Mouse (Mus musculus) R1 (cell line): Measurements from ENCODE around the gene Rpl13a.
A peak's percentile ranks its signal among the peaks of the same experiment; 100 is the strongest.
"Not testable (repeated sequence)": the region's sequence is repeated elsewhere in the genome, so short reads cannot be mapped to it uniquely, and the experiment has no call there.

Source experiments
- DNase-seq: peaks from one replicate; pipeline ENCODE4 v3.0.0-alpha.2; 2018; ENCODE audit warnings: low read depth, low spot score

Gene Rpl13a

DNA sequence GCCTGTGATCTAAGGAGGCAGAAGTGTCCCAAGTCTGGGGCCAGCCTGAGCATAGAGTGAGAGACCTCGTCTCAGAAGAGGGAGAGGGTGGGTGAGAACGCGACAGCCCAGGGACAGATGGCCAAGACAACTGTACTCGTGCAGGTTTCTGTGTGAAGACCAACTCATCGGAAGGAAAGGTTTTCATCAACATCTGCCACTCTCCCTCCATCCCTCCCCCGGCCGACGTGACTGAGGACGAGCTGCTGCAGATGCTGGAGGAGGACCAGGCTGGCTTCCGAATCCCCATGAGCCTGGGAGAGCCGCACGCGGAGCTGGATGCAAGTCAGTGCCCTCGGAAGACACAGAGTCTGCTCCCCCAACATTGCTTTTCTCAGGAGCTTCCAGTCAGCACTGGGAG, 28.9 kb upstream of the Rpl13a start:
- DNase-seq, result no peak

DNA sequence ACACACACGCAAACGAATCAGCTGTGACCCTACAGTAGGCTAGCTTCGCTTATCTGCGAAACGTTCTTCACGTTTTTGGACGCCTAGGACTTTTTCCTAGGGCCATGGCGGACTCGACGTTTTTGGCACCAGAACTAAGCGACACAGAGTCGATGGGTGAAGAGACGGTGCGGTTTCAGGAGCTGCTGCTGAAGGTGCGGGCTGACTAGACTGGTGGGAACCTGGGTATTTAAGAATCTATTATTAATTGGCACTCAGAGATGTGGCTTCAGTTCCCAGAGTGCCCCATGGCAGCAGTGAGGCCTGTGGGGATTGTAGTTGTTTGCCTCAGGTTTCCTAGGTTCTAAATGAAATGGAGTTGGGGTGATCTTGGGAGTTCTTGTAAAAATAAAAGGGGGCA, 27.6 kb upstream of the Rpl13a start:
- DNase-seq, result no peak

DNA sequence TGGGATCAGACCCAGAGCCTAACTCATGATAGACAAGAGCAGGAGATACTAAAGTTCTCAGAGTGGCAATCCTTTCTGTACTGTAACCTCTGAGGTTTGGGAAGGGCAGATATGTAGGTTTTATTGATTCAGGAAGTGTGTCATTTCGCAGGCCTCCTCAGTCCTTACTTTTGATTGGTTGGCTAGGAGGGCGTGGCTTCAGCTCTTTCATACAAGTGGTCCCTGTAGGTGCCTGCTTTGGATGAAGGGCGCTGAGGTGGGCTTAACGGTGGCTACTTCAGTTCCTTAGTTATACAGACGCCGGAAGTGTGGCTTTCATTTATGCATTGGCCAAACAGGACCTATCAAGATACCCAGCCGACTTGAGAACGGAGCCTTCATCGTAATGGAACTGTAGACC, 27.0 kb upstream of the Rpl13a start:
- peak; percentile 93 for DNase-seq

DNA sequence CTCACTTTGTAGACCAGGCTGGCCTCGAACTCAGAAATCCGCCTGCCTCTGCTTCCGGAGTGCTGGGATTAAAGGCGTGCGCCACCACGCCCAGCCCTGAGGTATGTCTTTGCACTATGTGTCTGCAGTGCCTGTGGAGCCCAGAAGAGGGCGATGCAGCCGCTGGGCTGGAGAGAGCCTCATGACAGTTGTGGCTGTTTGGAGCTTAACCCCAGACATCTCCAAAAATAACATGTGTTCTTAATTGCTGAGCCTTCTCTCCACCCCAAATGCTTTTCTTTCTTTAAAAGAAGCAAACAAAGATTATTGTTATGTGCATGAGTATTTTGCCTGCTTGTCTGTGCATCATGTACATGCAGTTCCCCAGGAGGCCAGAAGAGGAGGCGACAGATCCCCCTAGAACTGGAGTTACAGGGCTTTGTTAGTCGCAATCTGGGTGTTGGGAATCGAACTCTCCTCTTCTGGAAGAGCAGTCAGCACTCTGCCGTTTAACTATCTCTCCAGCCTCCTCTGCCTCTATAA, 26.5 kb upstream of the Rpl13a start:
- DNase-seq, result peak; percentile 91

DNA sequence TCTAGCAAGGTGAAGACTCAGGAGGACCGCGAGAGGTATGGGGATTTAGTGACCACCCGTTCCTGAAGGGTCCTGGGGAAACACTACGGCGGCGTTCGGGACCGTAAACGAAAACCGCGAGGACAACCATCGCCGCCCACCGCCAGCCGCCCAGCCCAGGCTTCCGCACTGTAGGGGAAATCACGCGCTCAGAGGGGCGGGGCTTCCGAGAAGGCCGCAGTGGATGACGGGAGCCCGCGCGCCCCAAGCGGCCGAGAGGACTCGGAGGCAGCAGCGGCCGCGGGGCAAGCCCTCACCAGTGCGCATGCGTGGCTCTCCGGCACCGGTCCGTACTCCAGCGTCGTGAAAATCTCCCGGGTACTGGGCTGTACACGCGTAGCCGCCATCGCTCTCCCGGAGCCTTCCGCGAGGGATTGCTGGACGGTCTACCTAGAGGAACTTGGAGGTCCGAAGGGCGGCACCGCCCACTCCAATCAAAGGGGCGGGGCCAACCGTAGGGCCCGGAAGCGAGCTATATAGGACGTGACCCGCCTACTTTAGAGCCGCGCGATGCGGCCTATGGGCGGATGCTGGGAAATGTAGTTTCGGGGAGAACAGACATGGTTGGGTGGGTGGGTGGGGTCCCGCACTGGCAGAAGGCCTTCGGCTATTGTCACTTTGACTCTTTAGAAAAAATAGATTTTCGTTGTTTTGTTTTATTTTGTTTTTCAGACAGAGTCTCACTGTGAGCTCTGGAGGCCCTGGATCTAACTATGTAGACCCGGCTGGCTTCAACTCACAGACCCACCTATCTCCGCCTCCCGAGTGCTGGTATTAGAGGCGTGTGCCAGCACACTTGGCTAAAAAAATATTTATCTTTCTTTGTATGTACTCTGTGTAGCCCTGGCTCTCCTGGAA, 25.8 kb upstream of the Rpl13a start, which contains the start of the genes Pih1d1 and Aldh16a1:
Gene Pih1d1, plus strand, starts transcription at position 208 of the 897 bp plus-strand sequence.
Gene Aldh16a1, minus strand, starts transcription at position 489 of the 897 bp plus-strand sequence.
- peak; percentile 96 for DNase-seq

DNA sequence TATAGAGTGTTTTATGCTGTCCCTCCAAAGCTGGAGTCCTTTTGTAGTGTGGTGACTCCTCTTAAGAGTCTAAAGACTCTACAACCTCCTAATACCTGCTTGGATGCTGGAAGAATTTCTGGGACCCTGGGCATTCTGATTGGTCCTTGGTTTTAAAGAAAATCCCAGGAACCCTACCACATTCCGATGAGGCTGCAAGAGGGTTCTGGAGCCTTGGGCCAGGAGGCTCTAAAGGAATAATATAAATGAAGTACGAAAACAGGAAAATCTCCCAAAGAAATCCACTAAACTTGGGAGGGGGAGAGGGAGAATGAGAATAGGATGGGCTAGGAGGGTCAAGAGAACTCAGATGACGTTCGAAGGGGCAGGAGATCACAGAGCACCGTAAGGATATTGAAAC, 25.0 kb upstream of the Rpl13a start:
- DNase-seq, result peak; percentile 70

DNA sequence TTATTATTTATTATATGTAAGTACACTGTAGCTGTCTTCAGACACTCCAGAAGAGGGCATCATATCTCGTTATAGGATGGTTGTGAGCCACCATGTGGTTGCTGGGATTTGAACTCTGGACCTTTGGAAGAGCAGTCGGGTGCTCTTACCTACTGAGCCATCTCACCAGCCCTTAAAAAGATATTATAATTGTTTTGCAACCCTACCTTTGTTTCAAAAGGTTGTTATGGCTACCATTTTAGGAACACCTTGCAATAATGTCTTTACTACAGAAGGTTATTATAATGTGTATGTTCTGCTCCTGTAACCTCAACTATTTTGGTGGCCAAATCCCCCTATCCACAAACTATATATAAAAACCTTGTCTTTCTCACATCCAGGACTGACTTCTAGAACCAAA, 24.5 kb upstream of the Rpl13a start:
- not testable (repeated sequence) for DNase-seq

- no peak for DNase-seq
Measured at GRCm38 (mm10) chr7:45151303-45151702, 22.7 kb upstream of the Rpl13a start.

- peak; percentile 61 for DNase-seq
Measured at GRCm38 (mm10) chr7:45150321-45150720, 21.8 kb upstream of the Rpl13a start.

DNA sequence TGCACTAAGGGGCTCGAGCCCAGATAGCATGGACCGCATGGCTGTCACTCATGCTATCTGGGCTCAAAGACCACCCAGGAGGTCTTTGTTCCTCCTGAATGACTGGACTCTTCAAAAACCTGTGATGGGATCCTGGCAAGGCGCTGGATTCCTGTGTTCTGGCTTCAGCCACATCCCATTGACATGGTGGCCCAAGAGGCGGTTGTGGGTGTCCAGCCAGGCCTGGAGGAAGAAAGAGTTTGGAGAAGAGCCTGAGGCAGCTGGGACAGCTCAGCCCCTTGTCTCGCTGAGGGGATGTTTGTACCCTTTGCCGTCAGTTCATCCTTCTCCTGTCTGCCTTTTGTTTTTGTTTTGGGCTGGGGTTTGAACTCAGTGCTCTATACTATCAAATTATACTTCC, 21.0 kb upstream of the Rpl13a start:
- DNase-seq, result no peak

DNA sequence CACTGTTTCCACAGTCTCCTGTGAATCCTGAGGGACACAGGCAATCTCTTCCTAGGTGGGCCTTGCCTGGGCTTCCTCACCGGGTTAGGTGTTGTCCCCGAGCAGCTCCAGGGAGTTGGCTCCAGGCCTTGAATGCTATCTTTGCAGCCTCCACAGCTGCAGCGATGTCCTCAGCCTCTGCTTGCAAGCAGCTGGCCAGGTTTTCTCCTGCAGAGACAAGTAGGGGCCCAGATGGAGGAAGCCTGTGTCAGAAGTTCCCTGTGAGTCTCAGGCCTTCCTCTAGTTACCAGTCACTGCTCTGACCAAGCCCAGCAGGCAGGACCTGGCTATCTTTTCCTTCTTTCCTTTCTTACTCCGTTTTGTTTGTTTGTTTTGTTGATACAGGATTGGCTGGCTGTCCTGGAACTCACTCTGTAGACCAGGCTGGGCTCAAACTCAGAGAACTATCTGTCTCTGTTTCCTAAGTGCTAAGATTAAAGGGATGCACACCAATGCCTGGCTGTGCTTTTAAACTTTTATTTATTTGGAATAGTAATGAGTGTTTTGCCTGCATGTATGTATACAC, 20.1 kb upstream of the Rpl13a start:
- DNase-seq, result no peak

- DNase-seq, result no peak
Measured at GRCm38 (mm10) chr7:45147899-45148298, 19.3 kb upstream of the Rpl13a start.

- no peak for DNase-seq
Measured at GRCm38 (mm10) chr7:45147267-45147666, 18.7 kb upstream of the Rpl13a start.

DNA sequence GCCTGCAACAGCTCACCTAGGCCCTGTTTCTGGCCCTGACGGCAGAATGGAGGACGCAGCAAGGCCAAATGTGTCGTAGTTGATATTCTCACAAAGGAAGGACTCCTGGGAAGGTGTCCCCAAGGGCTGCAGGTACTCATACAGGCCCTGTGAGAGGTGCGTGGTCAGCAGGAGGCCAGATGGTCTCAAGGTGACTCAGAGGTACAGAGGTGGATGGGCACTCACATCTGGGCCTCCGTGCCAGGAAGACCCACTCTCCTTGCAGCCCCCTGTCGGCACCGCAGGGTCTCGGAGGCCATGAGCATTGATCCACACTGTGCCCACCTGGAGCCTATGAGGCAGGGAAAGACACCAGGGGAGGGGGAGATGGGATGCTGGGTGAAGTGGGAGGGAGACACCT, 16.9 kb upstream of the Rpl13a start:
- no peak for DNase-seq

DNA sequence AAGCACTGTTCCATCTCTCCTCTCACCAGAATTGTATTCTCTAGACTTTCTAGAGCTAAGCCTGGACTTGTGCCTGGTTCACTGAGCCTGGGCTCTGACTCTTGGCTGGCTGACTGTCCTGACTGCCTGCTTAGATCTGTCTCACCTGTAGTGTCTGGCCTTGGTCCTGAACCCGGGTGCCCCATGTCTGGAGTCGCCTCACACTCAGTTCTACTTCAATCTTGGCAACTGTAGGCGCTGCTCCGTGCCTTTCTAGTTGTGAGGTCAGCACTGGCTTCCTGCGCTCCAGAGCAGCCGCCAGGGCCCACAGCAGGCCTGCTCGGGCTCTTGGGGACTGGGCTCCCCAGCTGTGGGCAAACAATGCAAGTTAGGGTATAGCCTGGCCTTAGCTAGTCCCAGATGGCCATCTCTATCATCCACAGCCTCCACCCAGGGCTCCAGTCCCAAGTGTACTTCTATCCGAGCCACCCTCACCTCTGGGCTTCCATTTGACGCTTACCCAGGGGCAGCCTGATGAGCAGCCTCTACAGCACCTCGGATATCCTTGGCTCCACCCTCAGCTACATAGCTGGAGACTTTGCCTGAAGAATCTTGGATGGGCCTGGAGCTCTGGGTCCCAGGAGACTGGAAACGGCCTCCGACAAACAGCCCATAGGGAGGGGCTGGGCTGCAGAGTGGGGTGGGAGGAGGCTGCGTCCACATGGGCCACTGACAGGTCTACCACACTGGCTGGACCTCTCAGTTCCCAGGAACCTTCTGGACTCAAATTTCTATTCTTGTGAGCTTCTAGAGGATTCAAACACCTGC, 16.0 kb upstream of the Rpl13a start:
- DNase-seq, result no peak

GRCm38 (mm10) chr7:45141914-45142313, 13.4 kb upstream of the Rpl13a start:
- DNase-seq, result no peak

- no peak for DNase-seq
Measured at GRCm38 (mm10) chr7:45141319-45141718, 12.8 kb upstream of the Rpl13a start.

DNA sequence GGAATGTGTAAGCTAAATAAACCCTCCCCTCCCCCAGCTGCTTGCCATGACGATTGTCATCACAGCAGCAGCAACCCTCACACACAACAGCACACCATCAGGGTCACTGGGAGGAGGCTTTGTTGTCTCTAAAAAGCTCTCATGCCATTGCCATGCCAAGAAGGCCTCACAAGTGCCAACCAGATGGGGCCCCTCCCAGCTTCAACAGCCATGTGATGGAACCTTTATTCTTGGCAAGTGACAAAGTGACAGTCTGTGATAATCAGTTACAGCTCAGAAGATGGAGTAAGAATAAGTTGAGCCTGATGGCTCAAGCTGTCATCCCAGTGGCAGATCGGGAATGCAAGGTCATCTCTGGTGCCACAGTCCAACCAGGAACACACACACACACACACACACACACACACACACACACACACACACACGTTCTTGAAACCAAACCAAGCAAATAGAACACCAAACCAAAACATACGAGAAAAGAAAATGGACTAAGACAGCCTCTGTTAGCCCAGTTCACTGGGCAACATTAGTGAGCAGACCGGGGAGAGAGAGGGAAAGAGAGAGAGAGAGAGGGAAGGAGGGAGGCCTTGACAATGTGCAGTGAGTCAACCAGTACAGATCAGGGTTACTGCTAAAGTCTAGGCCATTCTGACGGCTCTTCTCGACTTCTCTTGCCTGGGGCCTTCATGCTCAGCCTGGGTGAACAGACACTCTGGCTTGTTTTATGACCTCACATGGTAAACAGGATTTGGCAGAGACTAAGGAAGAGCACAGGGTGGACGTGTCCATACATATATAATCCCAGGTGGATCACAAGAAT, 11.6 kb upstream of the Rpl13a start:
- no peak for DNase-seq

GRCm38 (mm10) chr7:45138403-45138802, 9.8 kb upstream of the Rpl13a start:
- no peak for DNase-seq

DNA sequence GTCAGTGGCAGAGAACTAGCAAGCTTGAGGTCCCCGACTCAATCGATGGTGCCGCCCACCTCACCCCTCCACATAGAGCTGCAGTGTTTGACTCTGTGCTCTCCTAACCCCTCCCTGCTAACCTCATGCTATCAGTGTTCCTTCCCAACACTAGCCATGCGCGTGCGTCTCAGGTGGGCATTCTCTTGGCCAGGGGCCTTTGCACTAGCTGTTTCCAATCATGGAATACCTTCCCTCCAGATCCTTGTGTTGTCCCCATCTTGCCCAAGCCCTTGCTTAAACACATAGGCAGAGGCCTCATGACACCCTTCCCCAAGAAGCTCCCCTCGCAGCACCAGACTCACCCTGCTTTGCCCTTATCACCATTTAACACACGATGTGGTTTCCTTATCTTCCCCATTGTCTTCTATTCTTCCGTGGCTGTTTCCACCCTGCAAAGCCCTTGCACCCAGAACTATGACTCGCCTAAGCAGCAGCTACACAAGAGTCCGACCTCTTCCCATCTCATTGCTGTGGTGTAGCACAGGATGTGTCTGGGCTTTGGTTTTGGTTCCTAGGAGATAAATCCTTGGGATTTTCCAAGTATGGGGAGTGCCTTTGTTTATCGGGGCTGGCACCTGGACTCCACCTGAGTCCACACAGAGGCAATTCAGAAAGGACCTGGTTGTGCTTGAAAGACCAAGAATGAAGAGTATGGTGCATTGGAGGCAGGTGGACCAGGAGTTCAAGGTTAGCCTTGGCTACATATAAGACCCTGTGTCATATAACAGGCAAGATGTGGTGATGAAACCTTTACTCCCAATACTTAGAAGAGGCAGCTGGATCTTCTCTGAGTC, 8.8 kb upstream of the Rpl13a start:
- no peak for DNase-seq
